Mouse (Mus musculus): Measurements from ENCODE around the gene Arl1.

- TF ChIP-seq HCFC1 (IDR thresholded peaks at IDR 0.05; ENCODE audit: borderline replicate concordance, insufficient read depth, low read length) (no peak), ZNF384 (IDR thresholded peaks at IDR 0.05; ENCODE audit: low read depth, low read length) (no peak)
These were observed 50.1 kb downstream of the Arl1 start for GRCm38 (mm10) chr10:88780716-88781115.
